Mouse (Mus musculus) midbrain, embryonic 15.5 days (tissue): ENCODE measurements around the gene Itih3. TPM values are rescaled to one million over a fixed set of nuclear protein-coding genes. Genes with fewer than 3 reads are reported as not detected.

Experiments
- ATAC-seq: fragments of 200-750 bp; cut with Nextera tagmentation; replicated peaks from 2 replicates; pipeline ENCODE4 v1.8.0; 2017; ENCODE audit warnings: moderate TSS enrichment
- H3K27ac ChIP-seq: fragments of 300-500 bp; sonication (generic); 2 replicates; pipeline ENCODE4 v1.5.1; 2015; ENCODE audit warnings: mild to moderate bottlenecking, inconsistent platforms
- H3K27me3 ChIP-seq: fragments of 300-500 bp; sonication (generic); replicated peaks from 2 replicates; pipeline ENCODE4 v1.6.1; 2015; ENCODE audit warnings: inconsistent platforms
- H3K36me3 ChIP-seq: fragments of 300-500 bp; sonication (generic); replicated peaks from 2 replicates; pipeline ENCODE4 v1.6.1; 2015; ENCODE audit warnings: inconsistent platforms
- H3K4me1 ChIP-seq: fragments of 300-500 bp; sonication (generic); 2 replicates; pipeline ENCODE4 v1.6.1; 2015; ENCODE audit warnings: inconsistent platforms
- H3K4me2 ChIP-seq: fragments of 300-500 bp; sonication (generic); 2 replicates; pipeline ENCODE4 v1.6.1; 2015; ENCODE audit warnings: inconsistent platforms, mild to moderate bottlenecking, moderate library complexity
- H3K4me3 ChIP-seq: fragments of 300-500 bp; sonication (generic); 2 replicates; pipeline ENCODE4 v1.5.1; 2015; ENCODE audit warnings: mild to moderate bottlenecking, inconsistent platforms
- H3K9ac ChIP-seq: fragments of 300-500 bp; sonication (generic); 2 replicates; pipeline ENCODE4 v1.6.1; 2015; ENCODE audit warnings: mild to moderate bottlenecking, inconsistent platforms
- H3K9me3 ChIP-seq: fragments of 300-500 bp; sonication (generic); 2 replicates; pipeline ENCODE4 v1.6.1; 2016; ENCODE audit warnings: inconsistent platforms
- WGBS: fragments of 180-500 bp; shearing (Covaris S2); methylation state at CpG from one replicate; pipeline ENCODE4 v1.1.7; 2015; ENCODE audit warnings: mixed read lengths; 5-methylcytosine and 5-hydroxymethylcytosine counted together
- polyA plus RNA-seq: library from polyadenylated mRNA; unstranded; fragments of >200 nt; fragmentation: Nextera tagmentation; extraction: Ambion mirVana; gene quantifications from 2 replicates; pipeline ENCODE4 v1.2.1, GENCODE M21; 2015

Itih3 gene
- polyA plus RNA-seq, 1 experiment from 2014 or later: 1.1 TPM

DNA sequence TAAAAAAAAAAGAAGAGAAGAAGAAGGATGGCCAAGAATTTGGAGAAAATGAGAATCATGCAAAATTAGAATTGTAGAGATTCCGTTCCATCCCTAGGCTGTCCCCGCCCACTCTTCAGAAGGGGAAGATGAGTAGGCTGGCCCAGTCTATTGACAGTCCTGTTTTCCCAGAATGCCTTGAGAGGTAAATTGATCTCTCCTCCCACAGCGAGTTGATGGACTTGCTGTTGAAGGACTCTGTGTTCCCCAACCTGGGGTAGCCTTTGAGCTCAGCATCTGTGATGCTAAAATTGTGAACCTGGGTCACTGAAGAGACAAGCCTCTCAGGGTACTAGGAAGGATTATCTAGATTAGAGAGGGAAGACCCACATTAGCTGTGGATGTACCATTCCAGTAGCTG lies 1.9 kb upstream of the Itih3 start:
- H3K27ac ChIP-seq: no peak overlapping the region
- WGBS: 95% methylated on average over 3 of the region's 3 CpGs
- no peaks in the 10 kb centered on the region for H3K9me3 ChIP-seq
- no peak overlapping the region for H3K4me3 ChIP-seq
- H3K36me3 ChIP-seq: no peaks in the 10 kb centered on the region
- no peak for ATAC-seq
- H3K4me1 ChIP-seq: no peaks in the 10 kb centered on the region
- no peak overlapping the region for H3K9ac ChIP-seq
- no peak overlapping the region for H3K4me2 ChIP-seq
- no peaks in the 10 kb centered on the region for H3K27me3 ChIP-seq

DNA sequence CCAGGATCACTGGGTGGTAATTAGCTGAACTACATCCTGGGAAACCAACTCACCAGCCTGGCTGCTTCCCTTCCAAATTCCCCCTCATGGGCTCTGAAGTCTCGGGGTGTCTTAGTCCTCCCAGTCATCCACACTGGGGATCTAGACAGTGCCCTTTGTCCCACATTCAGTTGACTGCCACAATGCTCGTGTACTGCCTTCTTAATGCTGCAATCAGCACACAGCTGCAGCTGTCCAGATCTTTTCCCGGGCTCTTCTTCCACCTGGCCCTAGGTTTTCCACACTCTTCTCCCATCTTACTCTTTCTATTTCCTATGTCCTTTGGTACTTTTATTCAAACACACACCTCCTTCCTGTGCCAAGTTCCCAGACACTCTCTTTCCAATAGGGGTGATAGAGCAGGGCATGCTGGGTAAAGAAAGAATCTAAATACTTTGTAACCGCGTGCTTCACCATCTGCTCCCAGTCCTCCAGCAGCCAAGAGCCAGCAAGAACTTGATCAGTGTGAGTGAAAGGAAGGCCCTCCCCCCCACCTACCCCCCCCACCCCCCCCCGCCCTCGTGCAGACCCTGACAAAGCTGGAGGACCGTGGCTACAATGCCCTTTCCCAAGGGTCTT lies 1.4 kb downstream of the Itih3 start:
- Histone ChIP-seq H3K4me1 (no peaks in the 10 kb centered on the region), H3K9me3 (no peaks in the 10 kb centered on the region), H3K36me3 (no peaks in the 10 kb centered on the region), H3K4me3 (no peak overlapping the region), H3K4me2 (no peak overlapping the region), H3K9ac (no peak overlapping the region), H3K27me3 (no peaks in the 10 kb centered on the region), H3K27ac (no peak overlapping the region)
- no peak for ATAC-seq
- WGBS: 50% methylated on average over 8 of the region's 8 CpGs

DNA sequence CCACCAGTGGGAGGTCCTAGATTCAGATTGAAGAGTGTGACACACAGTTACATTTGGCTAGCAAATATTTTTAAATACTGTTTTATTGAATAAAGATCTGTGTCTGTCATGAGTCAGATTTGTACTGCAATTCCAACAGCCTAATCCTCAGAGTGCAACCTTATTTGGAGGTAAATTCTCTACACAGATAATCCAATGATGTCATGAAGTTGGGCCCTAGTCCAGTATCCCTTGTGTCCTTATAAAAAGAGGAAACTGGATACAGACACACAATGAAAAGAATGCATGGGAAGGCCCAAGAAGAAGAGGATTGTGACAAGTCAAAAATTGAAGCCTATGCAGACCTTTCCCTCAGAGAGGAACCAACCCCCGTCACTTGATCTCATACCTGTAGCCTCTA lies 7.0 kb downstream of the Itih3 start:
- Histone ChIP-seq H3K9ac (no peak overlapping the region), H3K9me3 (no peaks in the 10 kb centered on the region), H3K27me3 (no peaks in the 10 kb centered on the region), H3K4me1 (no peaks in the 10 kb centered on the region), H3K4me3 (no peak overlapping the region), H3K27ac (no peak overlapping the region), H3K36me3 (no peaks in the 10 kb centered on the region), H3K4me2 (no peak overlapping the region)
- WGBS: 84% methylated on average over 1 of the region's 1 CpGs
- no peak for ATAC-seq

DNA sequence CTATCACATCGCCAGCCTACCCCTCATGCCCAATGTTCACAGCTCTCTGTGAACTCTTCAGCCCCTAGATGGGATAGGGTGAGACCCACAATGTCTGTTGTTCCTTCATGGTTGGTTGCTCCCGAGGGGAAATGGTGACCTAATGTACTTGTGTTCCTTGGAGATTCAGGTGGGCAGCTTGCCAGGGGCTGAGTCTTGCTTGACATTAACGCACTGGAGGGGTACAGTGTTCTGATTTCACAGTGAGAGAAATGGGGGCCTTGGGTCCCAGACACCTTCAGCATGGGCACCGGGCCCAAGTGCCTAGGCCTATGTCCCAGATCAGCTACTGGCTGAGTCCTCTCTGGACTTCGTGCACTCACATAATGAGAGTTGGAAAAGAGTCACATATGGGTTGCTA lies 10.2 kb downstream of the Itih3 start:
- Histone ChIP-seq H3K27me3 (no peaks in the 10 kb centered on the region), H3K27ac (no peak overlapping the region), H3K36me3 (no peaks in the 10 kb centered on the region), H3K9me3 (no peaks in the 10 kb centered on the region), H3K4me1 (no peaks in the 10 kb centered on the region), H3K4me3 (no peak overlapping the region), H3K4me2 (no peak overlapping the region), H3K9ac (no peak overlapping the region)
- WGBS: 82% methylated on average over 5 of the region's 5 CpGs
- ATAC-seq: no peak

DNA sequence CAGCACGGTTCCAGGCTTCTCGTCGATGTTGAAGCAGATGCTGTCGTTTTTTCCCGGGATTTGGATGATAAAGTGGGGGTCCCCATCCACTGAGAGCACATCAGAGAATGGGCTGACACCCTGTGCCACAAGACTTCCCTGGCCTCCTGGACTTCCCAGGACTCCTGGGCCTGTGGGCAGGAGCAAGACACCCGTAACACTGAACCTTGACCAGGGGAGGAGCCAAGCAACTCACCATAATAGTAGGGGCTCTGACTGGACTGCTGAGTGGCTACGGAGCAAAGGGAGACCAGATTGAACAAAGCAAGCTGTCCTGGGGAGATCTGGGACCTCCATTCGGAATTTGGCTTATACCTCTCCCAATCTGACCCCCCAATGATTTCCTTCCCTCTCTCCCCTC lies 10.9 kb downstream of the Itih3 start:
- WGBS: 80% methylated on average over 8 of the region's 8 CpGs
- no peaks in the 10 kb centered on the region for H3K9me3 ChIP-seq
- no peak overlapping the region for H3K4me3 ChIP-seq
- H3K9ac ChIP-seq: no peak overlapping the region
- no peaks in the 10 kb centered on the region for H3K36me3 ChIP-seq
- H3K4me1 ChIP-seq: no peaks in the 10 kb centered on the region
- no peak for ATAC-seq
- H3K27me3 ChIP-seq: no peaks in the 10 kb centered on the region
- no peak overlapping the region for H3K4me2 ChIP-seq
- H3K27ac ChIP-seq: no peak overlapping the region

DNA sequence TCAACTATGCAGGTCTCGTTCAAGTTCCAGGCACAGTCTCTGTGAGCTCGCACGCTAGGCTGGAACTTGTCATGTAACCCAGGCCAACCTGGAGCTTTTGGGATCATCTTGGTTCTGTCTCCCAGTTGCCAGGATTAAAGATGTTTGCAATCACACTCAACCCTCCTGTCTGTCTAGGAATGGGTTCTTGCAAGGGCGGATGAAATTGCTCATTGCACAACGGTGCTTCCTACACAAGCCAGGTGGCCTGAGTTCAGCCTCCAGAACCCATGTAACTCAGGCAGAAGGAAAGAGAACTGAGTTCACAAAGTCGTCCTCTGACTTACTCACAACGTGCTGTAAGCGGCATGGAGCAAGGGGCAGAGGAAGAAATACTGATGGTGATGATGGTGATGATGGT lies 12.4 kb downstream of the Itih3 start:
- Histone ChIP-seq H3K9me3 (no peaks in the 10 kb centered on the region), H3K27me3 (no peaks in the 10 kb centered on the region), H3K4me3 (no peak overlapping the region), H3K9ac (no peak overlapping the region), H3K36me3 (no peaks in the 10 kb centered on the region), H3K4me1 (no peaks in the 10 kb centered on the region), H3K4me2 (no peak overlapping the region), H3K27ac (no peak overlapping the region)
- 91% methylated on average over 8 of the region's 8 CpGs for WGBS
- ATAC-seq: no peak

GRCm38 (mm10) chr14:30907814-30908265 lies 15.7 kb downstream of the Itih3 start:
- ATAC-seq: no peak
- Histone ChIP-seq H3K36me3 (no peaks in the 10 kb centered on the region), H3K9me3 (no peaks in the 10 kb centered on the region), H3K27ac (no peak overlapping the region), H3K4me1 (no peaks in the 10 kb centered on the region), H3K27me3 (no peaks in the 10 kb centered on the region), H3K9ac (no peak overlapping the region), H3K4me3 (no peak overlapping the region), H3K4me2 (no peak overlapping the region)
- WGBS: 90% methylated on average over 3 of the region's 3 CpGs

GRCm38 (mm10) chr14:30906001-30906400 lies 17.6 kb downstream of the Itih3 start:
- Histone ChIP-seq H3K27me3 (no peaks in the 10 kb centered on the region), H3K9me3 (no peaks in the 10 kb centered on the region), H3K9ac (no peak overlapping the region), H3K27ac (no peak overlapping the region), H3K36me3 (no peaks in the 10 kb centered on the region), H3K4me2 (no peak overlapping the region), H3K4me1 (no peaks in the 10 kb centered on the region), H3K4me3 (no peak overlapping the region)
- 92% methylated on average over 6 of the region's 6 CpGs for WGBS
- ATAC-seq: no peak

DNA sequence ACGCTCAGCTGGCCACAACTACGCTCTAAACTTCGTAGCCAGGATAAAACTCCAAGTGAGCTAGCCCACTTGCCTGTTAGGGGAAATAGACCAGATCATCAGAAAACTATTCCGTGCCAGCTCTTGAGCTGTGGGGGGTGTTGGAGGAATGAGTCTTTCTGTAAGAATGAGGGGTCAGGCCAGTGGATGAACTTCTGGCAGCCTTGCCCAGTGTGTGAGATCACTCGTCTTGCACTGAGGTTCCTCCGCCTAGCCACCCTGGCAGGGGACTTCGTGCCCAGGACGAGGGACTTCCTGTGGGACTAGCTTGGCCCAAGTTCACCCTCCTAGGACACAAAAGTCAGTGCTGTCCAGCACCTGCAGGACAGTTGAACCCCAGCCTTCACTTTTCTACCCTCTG lies 19.3 kb downstream of the Itih3 start:
- ATAC-seq: no peak
- no peaks in the 10 kb centered on the region for H3K9me3 ChIP-seq
- no peaks in the 10 kb centered on the region for H3K27me3 ChIP-seq

GRCm38 (mm10) chr14:30903036-30903435 lies 20.5 kb downstream of the Itih3 start:
- no peaks in the 10 kb centered on the region for H3K36me3 ChIP-seq
- ATAC-seq: no peak
- WGBS: 75% methylated on average over 3 of the region's 3 CpGs
- no peak overlapping the region for H3K9ac ChIP-seq
- no peak overlapping the region for H3K4me2 ChIP-seq
- H3K4me1 ChIP-seq: no peaks in the 10 kb centered on the region
- H3K9me3 ChIP-seq: no peaks in the 10 kb centered on the region
- H3K27ac ChIP-seq: no peak overlapping the region
- no peaks in the 10 kb centered on the region for H3K27me3 ChIP-seq
- no peak overlapping the region for H3K4me3 ChIP-seq

More for the DNA sequence above, 19.3 kb downstream of the Itih3 start:
- no peak overlapping the region for H3K9ac ChIP-seq
- H3K4me1 ChIP-seq: no peaks in the 10 kb centered on the region
- no peak overlapping the region for H3K4me3 ChIP-seq
- no peaks in the 10 kb centered on the region for H3K36me3 ChIP-seq
- H3K27ac ChIP-seq: no peak overlapping the region
- 83% methylated on average over 8 of the region's 8 CpGs for WGBS
- no peak overlapping the region for H3K4me2 ChIP-seq

DNA sequence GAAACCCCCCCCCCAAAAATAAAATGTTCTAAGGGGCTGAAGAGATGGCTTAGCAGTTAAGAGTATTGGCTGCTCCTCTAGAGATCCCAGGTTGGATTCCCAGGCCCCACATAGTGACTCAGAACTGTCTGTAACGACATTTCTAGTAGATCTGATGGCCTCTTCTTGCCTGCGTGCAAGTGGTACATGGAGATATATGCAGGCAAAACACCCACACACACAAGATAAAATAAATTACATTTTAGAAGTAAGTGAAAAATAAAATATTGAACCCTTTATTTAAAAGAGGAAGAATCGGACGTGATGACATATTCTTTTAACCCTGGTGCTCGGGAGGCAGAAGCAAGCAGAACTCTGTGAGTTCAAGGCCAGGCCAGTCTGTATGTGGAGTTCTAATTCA lies 20.9 kb downstream of the Itih3 start:
- Histone ChIP-seq H3K4me1 (no peaks in the 10 kb centered on the region), H3K27me3 (no peaks in the 10 kb centered on the region), H3K27ac (no peak overlapping the region), H3K9me3 (no peaks in the 10 kb centered on the region), H3K4me3 (no peak overlapping the region), H3K4me2 (no peak overlapping the region), H3K9ac (no peak overlapping the region), H3K36me3 (no peaks in the 10 kb centered on the region)
- no peak for ATAC-seq
- WGBS: 93% methylated on average over 5 of the region's 5 CpGs

DNA sequence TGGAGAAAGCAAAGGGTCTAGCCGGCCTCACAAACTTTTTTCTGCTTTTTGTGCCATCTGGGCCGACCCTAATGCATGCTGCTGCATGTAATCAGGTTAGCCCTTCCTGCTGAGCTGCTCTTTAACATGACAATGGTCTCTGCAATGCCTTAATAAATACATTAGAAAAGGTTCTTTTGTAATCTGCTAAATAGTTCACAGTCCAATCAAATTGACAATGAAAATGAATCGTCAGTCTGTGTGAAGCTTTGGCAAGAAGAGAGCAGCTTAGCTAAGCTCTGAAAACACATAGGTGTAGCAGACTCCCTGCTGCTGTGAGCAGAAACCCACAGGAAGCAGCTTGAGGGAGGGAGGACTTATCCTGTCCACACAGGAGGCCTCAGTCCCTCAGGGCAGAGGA lies 23.6 kb downstream of the Itih3 start:
- Histone ChIP-seq H3K36me3 (no peaks in the 10 kb centered on the region), H3K9ac (no peak overlapping the region), H3K27ac (no peak overlapping the region), H3K4me1 (no peaks in the 10 kb centered on the region), H3K4me2 (no peak overlapping the region), H3K27me3 (no peaks in the 10 kb centered on the region), H3K4me3 (no peak overlapping the region), H3K9me3 (no peaks in the 10 kb centered on the region)
- no peak for ATAC-seq
- WGBS: 17% methylated on average over 3 of the region's 3 CpGs

GRCm38 (mm10) chr14:30888271-30888732 lies 35.3 kb downstream of the Itih3 start:
- Histone ChIP-seq H3K4me2 (no peak overlapping the region), H3K27me3 (no peaks in the 10 kb centered on the region), H3K27ac (no peak overlapping the region), H3K36me3 (no peaks in the 10 kb centered on the region), H3K9me3 (no peaks in the 10 kb centered on the region), H3K4me1 (no peaks in the 10 kb centered on the region), H3K9ac (no peak overlapping the region), H3K4me3 (no peak overlapping the region)
- no peak for ATAC-seq
- 25% methylated on average over 9 of the region's 9 CpGs for WGBS
